Mouse (Mus musculus) heart, embryonic 13.5 days (tissue): ENCODE measurements around the gene Setd3. TPM values are rescaled to one million over a fixed set of nuclear protein-coding genes. Genes with fewer than 3 reads are reported as not detected.

Experiments used
- ATAC-seq: fragments of 200-750 bp; cut with Nextera tagmentation; 2 replicates; pipeline ENCODE4 v1.8.0; 2017; ENCODE audit warnings: moderate TSS enrichment; ENCODE audit not compliant: insufficient number of reproducible peaks, low FRiP score, low TSS enrichment; ENCODE audit errors: extremely low read depth
- H3K27ac ChIP-seq: fragments of 300-500 bp; sonication (generic); replicated peaks from 2 replicates; pipeline ENCODE4 v1.5.1; 2015; ENCODE audit warnings: moderate library complexity, mild to moderate bottlenecking, inconsistent platforms
- H3K27me3 ChIP-seq: fragments of 300-500 bp; sonication (generic); replicated peaks from 2 replicates; pipeline ENCODE4 v1.6.1; 2015; ENCODE audit warnings: mild to moderate bottlenecking, inconsistent platforms
- H3K36me3 ChIP-seq: fragments of 300-500 bp; sonication (generic); 2 replicates; pipeline ENCODE4 v1.6.1; 2015; ENCODE audit warnings: mild to moderate bottlenecking, inconsistent platforms
- H3K4me1 ChIP-seq: fragments of 300-500 bp; sonication (generic); 2 replicates; pipeline ENCODE4 v1.6.1; 2015; ENCODE audit warnings: inconsistent platforms
- H3K4me2 ChIP-seq: fragments of 300-500 bp; sonication (generic); 2 replicates; pipeline ENCODE4 v1.6.1; 2015; ENCODE audit warnings: inconsistent platforms, mild to moderate bottlenecking, moderate library complexity
- H3K4me3 ChIP-seq: fragments of 300-500 bp; sonication (generic); 2 replicates; pipeline ENCODE4 v1.5.1; 2015; ENCODE audit warnings: moderate library complexity, mild to moderate bottlenecking, inconsistent platforms
- H3K9ac ChIP-seq: fragments of 300-500 bp; sonication (generic); 2 replicates; pipeline ENCODE4 v1.6.1; 2015; ENCODE audit warnings: inconsistent platforms, mild to moderate bottlenecking, moderate library complexity
- H3K9me3 ChIP-seq: fragments of 300-500 bp; sonication (generic); 2 replicates; pipeline ENCODE4 v1.6.1; 2016; ENCODE audit warnings: inconsistent platforms
- WGBS: fragments of 180-500 bp; shearing (Covaris S2); methylation state at CpG from one replicate; pipeline ENCODE4 v1.1.7; 2015; ENCODE audit warnings: mixed read lengths; 5-methylcytosine and 5-hydroxymethylcytosine counted together
- polyA plus RNA-seq: library from polyadenylated mRNA; unstranded; fragments of >200 nt; fragmentation: Nextera tagmentation; extraction: Ambion mirVana; gene quantifications from 2 replicates; pipeline ENCODE4 v1.2.1, GENCODE M21; 2015

The Setd3 gene
- polyA plus RNA-seq, 1 experiment from 2014 or later, result 63.0 TPM

DNA sequence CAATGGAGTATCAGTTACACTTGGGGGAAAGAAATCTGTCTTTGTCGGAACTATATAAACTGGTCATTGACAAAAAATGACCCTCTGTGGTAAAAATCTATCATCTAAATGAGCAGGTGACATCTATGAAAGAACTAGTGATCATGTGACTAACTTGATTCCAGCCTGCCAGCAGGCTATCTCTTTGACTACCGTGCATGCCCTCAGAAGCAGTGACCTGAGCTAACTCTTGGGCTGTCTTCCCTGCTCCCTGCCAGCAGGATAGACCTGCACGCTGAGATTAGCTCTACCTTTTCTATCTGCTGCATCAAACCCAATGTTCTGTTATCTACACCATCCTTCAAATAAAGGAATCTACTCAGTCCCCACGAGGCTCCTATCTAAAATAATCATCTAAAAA, 6.5 kb downstream of the Setd3 start:
- H3K4me3 ChIP-seq, result no peak overlapping the region
- no peaks in the 10 kb centered on the region for H3K9me3 ChIP-seq
- H3K27ac ChIP-seq, result no peak overlapping the region
- H3K4me2 ChIP-seq, result no peak overlapping the region
- H3K9ac ChIP-seq, result no peak overlapping the region
- no peaks in the 10 kb centered on the region for H3K36me3 ChIP-seq
- peaks cover 75% of the 10 kb centered on the region for H3K4me1 ChIP-seq
- no peak for ATAC-seq
- no peaks in the 10 kb centered on the region for H3K27me3 ChIP-seq
- 59% methylated on average over 4 of the region's 4 CpGs for WGBS

DNA sequence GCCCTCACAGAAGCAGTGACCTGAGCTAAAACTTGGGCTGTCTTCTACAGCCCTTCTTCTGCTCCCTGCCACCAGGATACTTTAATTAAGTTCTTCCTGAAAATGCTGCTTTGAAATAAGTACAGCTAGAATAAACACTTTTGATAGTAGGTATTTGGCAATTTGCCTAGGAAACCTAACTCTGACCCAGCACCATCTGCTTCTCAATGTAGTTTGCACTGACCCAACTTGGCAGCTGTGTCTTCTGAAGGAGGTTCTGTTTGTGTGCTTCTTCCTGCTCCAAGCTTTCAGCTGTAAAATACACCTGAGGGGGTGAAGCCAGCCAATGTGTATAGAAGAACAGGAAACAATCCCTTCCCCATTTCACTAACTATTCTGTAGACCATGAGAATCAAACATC, 7.8 kb downstream of the Setd3 start:
- Histone ChIP-seq H3K9ac (0 out of 2 replicates have a peak overlapping the region, but pooled peaks have one; percentile 24), H3K4me3 (no peak overlapping the region), H3K4me1 (peaks cover 66% of the 10 kb centered on the region), H3K36me3 (no peaks in the 10 kb centered on the region), H3K4me2 (no peak overlapping the region), H3K27me3 (no peaks in the 10 kb centered on the region), H3K27ac (no peak overlapping the region), H3K9me3 (no peaks in the 10 kb centered on the region)
- ATAC-seq, result no peak

GRCm38 (mm10) chr12:108170467-108170866, 8.6 kb downstream of the Setd3 start:
- no peaks in the 10 kb centered on the region for H3K9me3 ChIP-seq
- no peak for ATAC-seq
- no peak overlapping the region for H3K9ac ChIP-seq
- no peak overlapping the region for H3K4me2 ChIP-seq
- no peak overlapping the region for H3K27ac ChIP-seq
- H3K27me3 ChIP-seq, result no peaks in the 10 kb centered on the region
- H3K4me1 ChIP-seq, result peaks cover 69% of the 10 kb centered on the region
- no peak overlapping the region for H3K4me3 ChIP-seq
- WGBS, result 82% methylated on average over 3 of the region's 3 CpGs
- H3K36me3 ChIP-seq, result no peaks in the 10 kb centered on the region

- Histone ChIP-seq H3K36me3 (peaks cover 7% of the 10 kb centered on the region), H3K4me1 (peaks cover 63% of the 10 kb centered on the region), H3K9me3 (no peaks in the 10 kb centered on the region), H3K4me2 (no peak overlapping the region), H3K27me3 (no peaks in the 10 kb centered on the region), H3K27ac (no peak overlapping the region), H3K9ac (no peak overlapping the region), H3K4me3 (no peak overlapping the region)
- ATAC-seq, result no peak
- WGBS, result 57% methylated on average over 3 of the region's 3 CpGs
Measured at GRCm38 (mm10) chr12:108168909-108169308, 10.2 kb downstream of the Setd3 start.

DNA sequence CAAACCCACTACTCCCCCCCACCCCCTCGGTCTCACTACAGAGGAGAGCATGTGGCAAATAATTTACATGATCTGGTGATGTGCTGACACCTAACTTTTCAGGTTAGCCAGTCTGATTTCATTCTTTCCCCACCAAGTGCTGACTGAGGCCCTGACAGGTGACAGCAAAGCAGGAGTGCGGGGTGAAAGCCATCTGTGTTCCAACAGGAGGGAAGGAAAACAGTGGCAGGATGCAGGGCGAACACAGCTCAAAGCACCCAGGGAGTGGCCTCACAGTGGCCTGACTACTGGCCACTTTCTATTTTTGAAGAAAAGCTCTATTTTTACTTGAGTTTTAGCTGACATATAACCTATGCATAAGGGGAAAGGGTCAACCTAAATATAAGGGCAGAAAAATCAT, 15.4 kb downstream of the Setd3 start:
- no peak for ATAC-seq
- H3K36me3 ChIP-seq, result peaks cover 58% of the 10 kb centered on the region

DNA sequence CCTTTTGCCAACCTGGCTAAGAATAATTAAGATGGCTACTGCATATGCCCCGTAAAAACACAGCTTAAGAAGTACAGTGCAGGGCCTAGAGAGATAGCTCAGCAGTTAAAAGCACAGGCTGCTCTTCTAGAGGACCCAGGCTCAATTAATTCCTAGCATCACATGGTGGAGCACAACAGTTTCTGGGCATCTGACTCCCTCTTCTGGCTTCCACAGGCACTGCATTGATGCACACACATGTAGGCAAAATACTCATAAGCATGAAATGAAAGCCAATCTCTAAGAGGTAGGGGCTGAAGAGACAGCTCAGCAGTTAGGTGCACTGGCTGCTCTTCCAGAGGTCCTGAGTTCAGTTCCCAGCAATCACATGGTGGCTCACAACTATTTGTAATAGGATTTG, 17.1 kb downstream of the Setd3 start:
- H3K36me3 ChIP-seq, result peaks cover 70% of the 10 kb centered on the region
- no peak overlapping the region for H3K4me2 ChIP-seq
- no peak overlapping the region for H3K27ac ChIP-seq
- no peaks in the 10 kb centered on the region for H3K9me3 ChIP-seq
- 93% methylated on average over 1 of the region's 1 CpGs for WGBS
- no peaks in the 10 kb centered on the region for H3K27me3 ChIP-seq
- ATAC-seq, result no peak
- H3K9ac ChIP-seq, result no peak overlapping the region
- no peak overlapping the region for H3K4me3 ChIP-seq
- peaks cover 16% of the 10 kb centered on the region for H3K4me1 ChIP-seq

More for the DNA sequence above, 15.4 kb downstream of the Setd3 start:
- H3K4me3 ChIP-seq, result no peak overlapping the region
- H3K4me2 ChIP-seq, result no peak overlapping the region
- H3K27me3 ChIP-seq, result no peaks in the 10 kb centered on the region
- H3K27ac ChIP-seq, result no peak overlapping the region
- no peaks in the 10 kb centered on the region for H3K9me3 ChIP-seq
- peaks cover 23% of the 10 kb centered on the region for H3K4me1 ChIP-seq
- WGBS, result 85% methylated on average over 3 of the region's 3 CpGs
- H3K9ac ChIP-seq, result no peak overlapping the region

DNA sequence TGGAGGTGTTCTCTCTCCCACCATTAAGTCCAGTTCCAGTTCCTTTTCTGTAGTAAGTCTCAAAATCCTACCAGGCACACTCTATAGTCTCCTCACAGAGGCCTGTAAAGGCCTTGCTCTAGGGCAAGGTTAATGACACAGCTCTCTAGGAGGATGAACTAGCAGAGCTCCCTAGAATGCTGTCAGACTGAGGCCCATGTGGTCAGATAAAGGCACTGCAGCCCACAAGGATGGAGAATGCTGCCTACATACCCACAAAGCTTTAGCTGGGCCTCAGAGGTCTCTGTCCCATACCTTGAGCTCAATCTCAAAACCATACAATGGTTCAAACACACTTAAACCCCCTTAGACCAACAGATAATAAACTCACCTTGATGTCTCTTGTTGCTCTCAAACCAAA, 19.3 kb downstream of the Setd3 start:
- no peak overlapping the region for H3K9ac ChIP-seq
- H3K36me3 ChIP-seq, result peaks cover 83% of the 10 kb centered on the region
- H3K4me3 ChIP-seq, result no peak overlapping the region
- no peaks in the 10 kb centered on the region for H3K9me3 ChIP-seq
- no peak overlapping the region for H3K4me2 ChIP-seq
- no peaks in the 10 kb centered on the region for H3K27me3 ChIP-seq
- no peaks in the 10 kb centered on the region; the same call in 1 of the 2 replicates for H3K4me1 ChIP-seq
- no peak for ATAC-seq
- no peak overlapping the region for H3K27ac ChIP-seq

DNA sequence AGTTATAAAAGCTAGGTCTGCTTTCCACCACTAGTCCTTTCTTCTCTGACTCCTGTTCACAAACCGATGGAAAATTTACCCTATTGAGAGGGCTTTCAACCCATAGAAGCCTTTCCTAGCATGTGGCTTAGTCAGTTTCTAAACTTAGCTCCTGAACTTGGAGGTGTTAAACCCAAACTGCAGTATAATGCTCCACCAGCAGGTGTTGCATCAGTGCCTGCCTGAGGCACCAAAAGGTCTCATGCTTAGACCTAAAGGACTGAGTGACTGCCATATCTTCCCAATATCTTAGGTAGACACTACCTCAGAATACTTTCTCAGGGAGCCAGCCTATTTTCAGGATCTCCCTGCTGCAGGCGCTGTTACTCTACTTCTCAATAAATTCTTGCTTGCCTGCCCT, 26.4 kb downstream of the Setd3 start:
- H3K27me3 ChIP-seq, result no peaks in the 10 kb centered on the region
- peaks cover 78% of the 10 kb centered on the region for H3K36me3 ChIP-seq
- H3K4me2 ChIP-seq, result no peak overlapping the region
- no peak overlapping the region for H3K4me3 ChIP-seq
- H3K27ac ChIP-seq, result no peak overlapping the region
- no peaks in the 10 kb centered on the region for H3K9me3 ChIP-seq
- no peak for ATAC-seq
- WGBS, result 81% methylated on average over 2 of the region's 2 CpGs
- no peak overlapping the region for H3K9ac ChIP-seq
- peaks cover 12% of the 10 kb centered on the region for H3K4me1 ChIP-seq

- Histone ChIP-seq H3K4me2 (no peak overlapping the region), H3K9ac (no peak overlapping the region), H3K9me3 (no peaks in the 10 kb centered on the region), H3K27me3 (no peaks in the 10 kb centered on the region), H3K4me1 (peaks cover 12% of the 10 kb centered on the region), H3K4me3 (no peak overlapping the region), H3K27ac (no peak overlapping the region), H3K36me3 (peaks cover 82% of the 10 kb centered on the region)
- ATAC-seq, result no peak
- WGBS, result 69% methylated on average over 3 of the region's 3 CpGs
Measured at GRCm38 (mm10) chr12:108149764-108150163, 29.4 kb downstream of the Setd3 start.

DNA sequence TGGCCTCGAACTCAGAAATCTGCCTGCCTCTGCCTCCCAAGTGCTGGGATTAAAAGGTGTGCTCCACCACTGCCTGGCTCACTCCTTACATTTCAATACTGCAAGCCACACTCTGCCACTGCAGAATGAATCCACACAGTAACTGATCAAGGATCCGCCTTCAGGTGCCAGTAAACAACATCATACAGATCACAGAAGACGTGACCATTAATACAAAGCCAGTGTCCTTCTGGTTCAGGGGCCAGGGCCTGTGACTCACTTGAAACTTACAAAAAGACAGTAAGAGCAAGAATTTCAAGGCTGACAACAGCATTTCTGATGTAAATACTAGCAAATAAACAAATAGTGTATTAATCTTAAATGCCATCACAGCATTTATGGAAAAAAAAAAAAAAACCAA, 33.9 kb downstream of the Setd3 start:
- Histone ChIP-seq H3K4me2 (no peak overlapping the region), H3K4me1 (peaks cover 15% of the 10 kb centered on the region), H3K27ac (no peak overlapping the region), H3K27me3 (no peaks in the 10 kb centered on the region), H3K9ac (no peak overlapping the region), H3K4me3 (no peak overlapping the region), H3K36me3 (peaks cover 71% of the 10 kb centered on the region), H3K9me3 (no peaks in the 10 kb centered on the region)
- no peak for ATAC-seq
- 90% methylated on average over 3 of the region's 3 CpGs for WGBS

DNA sequence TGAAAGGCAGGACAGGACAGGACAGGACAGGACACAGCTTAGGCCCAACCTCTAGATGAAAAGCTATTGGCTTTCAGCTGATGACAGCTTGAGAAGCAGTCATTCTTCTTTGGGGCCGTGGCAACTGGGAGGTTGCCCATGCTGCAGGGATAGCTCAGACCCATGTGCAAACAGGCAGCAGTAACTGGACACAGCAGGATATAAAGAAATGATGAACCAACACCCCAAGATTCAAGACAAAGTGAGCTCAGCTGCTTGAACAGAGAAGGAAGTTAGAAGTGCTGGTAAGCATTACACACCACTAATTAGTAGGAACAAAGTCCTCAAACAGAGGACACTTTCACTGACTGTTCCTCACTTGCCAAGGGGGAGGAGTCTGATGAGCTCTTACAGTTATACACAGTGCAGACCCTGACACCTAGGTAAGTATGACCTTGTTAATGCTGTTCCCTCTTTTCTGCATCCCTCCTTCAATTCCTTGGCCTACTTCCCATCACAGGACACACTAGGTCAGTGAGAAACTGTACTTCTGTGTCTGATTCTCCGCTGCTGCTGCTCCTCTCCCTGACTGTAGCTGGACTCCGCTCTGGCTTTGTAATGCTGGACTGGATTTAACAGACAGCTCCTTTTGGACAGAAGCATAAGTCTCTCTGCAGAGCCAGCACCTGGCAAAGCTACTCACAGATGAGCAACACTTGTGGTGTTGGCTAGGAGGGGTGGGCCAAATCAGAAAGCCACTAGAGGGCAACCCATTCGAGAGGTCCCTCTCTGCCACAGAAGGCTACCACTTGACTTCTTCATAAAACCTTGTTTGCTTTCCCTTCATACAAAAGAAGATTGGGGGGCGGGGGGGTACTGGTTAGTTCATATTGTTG, 35.3 kb downstream of the Setd3 start:
- no peak overlapping the region for H3K4me2 ChIP-seq
- H3K36me3 ChIP-seq, result peaks cover 73% of the 10 kb centered on the region
- WGBS, result 81% methylated on average over 5 of the region's 5 CpGs

DNA sequence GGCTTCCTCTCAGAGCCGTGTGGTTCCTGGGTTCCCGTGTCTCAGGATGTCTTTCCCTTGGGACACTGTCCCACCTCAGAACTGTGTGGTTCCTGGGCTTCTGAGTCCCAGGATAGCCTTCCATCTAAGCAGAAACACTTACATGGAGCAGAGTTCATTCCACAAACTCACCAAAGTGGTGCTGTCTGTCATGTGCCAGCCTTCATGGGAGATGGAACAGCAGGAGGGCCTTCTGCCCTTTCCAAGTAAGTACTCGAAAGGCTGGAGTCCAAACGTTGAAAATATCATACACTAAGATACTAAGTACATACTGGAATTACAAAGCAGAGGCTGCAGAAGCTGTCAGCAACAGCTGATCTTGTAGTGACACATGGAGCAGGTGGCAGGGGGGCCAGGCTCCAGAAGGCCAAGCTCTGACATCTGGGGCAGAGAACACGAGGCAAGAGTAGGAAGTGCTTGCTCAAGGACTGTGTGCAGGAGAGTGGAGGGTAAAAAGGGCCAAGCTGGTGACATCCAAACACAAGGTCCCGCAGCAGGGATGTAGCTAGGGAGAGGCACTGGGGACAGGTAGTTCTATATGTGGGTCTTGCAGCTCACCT, 43.4 kb downstream of the Setd3 start:
- Histone ChIP-seq H3K9ac (no peak overlapping the region), H3K9me3 (no peaks in the 10 kb centered on the region), H3K4me1 (no peaks in the 10 kb centered on the region), H3K4me2 (no peak overlapping the region), H3K27me3 (no peaks in the 10 kb centered on the region), H3K4me3 (no peak overlapping the region), H3K36me3 (peaks cover 63% of the 10 kb centered on the region), H3K27ac (no peak overlapping the region)
- 73% methylated on average over 6 of the region's 6 CpGs for WGBS
- no peak for ATAC-seq

More for the DNA sequence above, 35.3 kb downstream of the Setd3 start:
- H3K4me1 ChIP-seq, result peaks cover 9% of the 10 kb centered on the region
- H3K4me3 ChIP-seq, result no peak overlapping the region
- no peaks in the 10 kb centered on the region for H3K27me3 ChIP-seq
- ATAC-seq, result no peak; the same call in 1 of the 2 replicates
- H3K9me3 ChIP-seq, result no peaks in the 10 kb centered on the region
- H3K27ac ChIP-seq, result no peak overlapping the region
- no peak overlapping the region for H3K9ac ChIP-seq
